Mouse (Mus musculus) frontal cortex, postnatal 14 days (tissue): ENCODE data around the gene Got1.
A peak's percentile ranks its signal among the peaks of the same experiment; 100 is the strongest.

Experiments used
- DNase-seq, 2 experiments: peaks; one replicate each; pipeline ENCODE4 v3.0.0; 2022; ENCODE audit warnings: low spot score in 2 of 2

The Got1 gene

DNA sequence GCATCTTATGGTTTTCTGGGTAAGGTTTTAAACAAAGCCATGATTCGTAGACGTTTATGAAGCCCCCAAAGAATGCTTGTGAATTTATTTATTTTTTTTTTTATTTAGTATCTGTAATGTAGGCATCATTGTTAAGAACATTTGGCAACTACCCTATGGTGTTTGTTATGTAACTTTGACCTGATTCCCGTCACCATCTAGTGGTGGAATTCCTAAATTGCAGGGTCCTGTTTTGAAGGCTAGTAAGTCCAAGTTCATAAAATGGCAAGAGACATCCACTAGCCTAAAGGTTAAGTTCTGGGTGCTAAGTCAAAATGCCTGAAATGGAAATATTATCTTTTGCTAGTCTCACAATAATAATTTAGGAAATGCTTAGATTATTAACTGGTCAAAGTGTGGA lies 37.0 kb downstream of the Got1 start:
- DNase-seq = no peak

DNA sequence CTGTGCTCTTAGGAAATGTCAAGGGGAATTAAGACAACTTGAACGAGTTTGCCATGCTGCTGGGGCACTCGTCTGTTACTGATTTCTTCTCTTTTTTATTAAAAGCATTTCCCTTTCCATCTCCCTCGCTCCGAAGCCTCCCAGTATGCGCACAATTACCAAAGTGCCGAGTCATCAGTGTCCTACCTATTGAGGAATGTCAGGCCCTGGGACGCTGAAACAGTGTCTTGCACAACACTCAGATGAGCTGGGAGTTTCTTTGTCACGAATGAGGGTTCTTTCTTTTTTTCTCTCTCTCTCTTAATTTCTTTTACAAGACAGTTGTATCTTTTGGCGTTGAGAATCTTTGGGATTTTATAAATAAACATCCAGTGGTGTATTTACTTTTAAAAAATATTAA lies 43.9 kb downstream of the Got1 start:
- no peak for DNase-seq

DNA sequence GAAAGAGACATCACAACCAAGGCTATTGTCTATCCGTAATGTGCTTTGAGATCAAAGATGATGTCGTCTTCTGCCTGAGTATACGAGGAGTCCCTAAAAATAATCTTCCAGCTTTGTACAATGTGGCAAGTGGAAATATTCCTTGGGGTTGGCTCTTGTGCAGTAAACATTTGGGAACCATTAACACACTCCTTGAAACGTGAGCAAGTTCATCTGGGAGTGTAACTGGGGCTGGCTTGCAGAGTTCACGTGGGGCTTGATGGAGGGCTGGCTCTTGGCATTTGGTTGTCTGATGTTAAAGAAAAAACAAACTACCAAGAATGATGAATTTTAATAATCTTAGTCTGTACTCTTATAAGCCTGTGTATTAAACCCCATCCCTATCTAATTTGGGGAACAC lies 45.0 kb downstream of the Got1 start:
- no peak for DNase-seq

DNA sequence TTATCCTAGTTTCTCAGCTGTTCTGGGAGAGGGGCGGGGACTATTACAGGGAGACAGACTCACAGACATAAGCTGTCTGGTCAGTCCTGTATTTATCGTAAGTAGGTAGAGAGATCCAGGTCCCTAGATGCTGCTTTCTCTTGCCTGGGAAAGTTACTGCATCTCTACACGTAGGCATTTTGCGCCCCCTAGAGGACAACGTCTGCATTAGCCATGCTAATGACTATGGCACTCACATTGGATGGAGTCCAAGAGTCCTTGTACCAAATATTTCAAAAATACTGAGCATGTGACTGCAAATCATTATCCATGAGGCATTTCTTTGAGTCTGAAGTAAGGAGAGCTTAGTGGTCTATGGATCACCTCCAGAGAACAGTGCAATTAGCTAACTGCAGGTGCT lies 45.5 kb downstream of the Got1 start:
- DNase-seq = peak in 1 of 2 experiments; percentile 56

DNA sequence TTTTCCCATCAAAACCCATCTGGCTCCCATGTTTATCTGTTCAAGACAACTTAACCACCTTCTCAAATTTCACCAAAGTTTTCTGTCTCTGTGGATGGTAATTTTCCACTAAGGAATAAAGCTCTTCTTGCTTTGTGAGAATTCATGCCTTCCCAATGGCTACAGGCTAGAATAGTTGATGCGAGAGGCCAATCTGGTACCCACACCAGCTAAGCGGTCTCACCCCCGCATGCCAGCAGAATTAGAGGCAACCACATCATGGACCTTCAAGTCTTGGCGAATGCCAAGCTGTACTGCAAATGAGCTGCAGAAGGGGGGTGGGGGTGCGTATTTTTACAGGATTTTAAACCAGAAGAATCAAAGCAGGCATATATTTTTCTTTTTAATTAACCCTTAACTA lies 47.0 kb downstream of the Got1 start:
- no peak for DNase-seq

DNA sequence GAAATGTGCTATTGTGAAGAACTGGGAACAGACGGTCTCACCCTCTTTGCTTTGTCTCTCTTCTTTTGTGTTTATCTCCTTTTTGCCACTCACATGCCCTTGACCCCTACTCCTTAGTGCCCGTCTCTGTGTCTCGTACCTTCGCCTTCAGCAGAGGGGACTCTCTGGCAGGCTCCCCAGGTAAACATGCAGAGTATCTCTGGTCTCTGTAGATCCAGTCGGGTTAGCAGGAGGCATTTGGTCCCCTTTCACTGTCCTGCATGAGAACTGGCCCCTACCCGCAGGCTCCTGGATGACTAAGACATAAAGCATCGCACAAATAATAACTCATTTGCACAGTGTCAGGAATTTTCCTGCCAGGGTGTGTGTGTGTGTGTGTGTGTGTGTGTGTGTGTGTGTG lies 48.3 kb downstream of the Got1 start:
- DNase-seq = no peak

DNA sequence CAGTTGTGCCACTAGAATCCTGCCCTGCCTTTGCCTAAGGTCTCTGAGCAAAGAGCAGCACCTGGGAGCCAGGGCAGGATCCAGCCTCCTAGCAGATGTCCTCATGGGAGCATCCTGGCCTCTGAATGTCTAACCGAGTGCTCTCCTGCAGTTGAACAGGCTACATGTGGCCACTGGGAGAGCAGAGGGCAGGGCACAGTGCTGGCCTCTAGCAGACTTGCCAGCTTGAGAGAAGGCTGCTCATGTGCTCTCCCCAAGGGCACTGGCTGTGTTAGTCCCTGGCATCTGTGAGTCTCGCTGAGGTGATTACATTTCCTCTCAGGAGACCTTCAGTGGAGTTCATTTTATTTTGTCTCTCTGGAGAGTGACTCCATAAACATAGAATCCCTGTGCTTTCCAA lies 48.8 kb downstream of the Got1 start:
- no peak for DNase-seq

DNA sequence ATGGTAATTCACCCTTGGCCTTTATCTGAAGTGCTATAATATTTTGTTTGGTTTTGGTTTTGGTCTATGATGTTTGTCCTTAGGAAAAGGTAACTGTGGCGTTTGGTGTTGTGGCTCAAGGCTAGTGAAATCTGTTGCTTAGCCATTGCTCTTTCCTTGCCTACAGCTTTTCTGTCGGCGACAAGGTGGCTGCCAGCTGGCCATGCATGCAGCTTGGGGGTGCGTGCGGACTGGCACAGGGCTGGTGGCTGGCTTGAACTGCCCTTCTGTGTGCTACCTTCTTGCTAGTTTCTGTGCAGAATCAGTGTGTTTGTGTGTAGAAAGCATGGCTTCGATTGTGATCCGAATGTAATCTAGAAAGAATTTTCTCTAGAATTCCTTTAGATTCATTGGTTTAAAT lies 51.6 kb downstream of the Got1 start:
- no peak for DNase-seq

DNA sequence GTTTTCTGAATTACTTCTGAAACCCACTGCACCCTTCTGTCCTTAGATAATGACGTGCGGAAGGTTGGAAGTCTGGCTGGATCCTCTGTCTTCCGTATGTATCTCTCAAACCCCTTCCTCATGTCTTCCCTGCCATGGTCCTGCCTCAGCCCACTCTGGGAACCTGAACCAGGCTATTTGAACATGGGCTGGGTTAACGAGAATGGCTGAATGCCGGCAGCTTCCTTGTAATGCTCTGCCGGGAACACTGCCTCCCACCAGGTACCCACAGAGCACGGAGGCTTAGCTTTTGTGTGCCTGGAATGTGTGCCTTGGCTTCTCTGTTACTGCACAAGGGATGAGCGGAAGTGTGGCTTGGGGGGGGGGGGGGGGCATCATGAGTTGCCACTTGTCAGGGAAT lies 52.1 kb downstream of the Got1 start:
- DNase-seq = no peak

DNA sequence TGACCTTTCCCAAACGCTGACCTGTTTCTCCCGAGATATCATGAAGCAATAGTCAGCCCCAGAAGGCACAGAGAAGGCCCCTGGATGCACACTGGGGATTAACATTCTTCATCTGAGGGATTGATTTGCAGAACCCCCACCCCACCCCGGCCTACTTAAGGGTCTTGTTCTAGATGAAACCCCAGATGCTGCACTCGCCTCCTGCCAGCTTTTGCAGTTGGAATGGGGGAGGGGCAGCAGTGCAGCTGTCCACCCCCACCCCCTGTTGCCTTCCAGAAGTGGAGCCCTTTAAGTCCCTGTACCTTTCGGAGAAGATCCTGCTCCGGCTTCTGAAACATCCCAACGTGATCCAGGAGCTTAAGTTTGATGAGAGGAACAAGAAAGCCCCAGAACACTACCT lies 55.1 kb downstream of the Got1 start:
- no peak for DNase-seq

DNA sequence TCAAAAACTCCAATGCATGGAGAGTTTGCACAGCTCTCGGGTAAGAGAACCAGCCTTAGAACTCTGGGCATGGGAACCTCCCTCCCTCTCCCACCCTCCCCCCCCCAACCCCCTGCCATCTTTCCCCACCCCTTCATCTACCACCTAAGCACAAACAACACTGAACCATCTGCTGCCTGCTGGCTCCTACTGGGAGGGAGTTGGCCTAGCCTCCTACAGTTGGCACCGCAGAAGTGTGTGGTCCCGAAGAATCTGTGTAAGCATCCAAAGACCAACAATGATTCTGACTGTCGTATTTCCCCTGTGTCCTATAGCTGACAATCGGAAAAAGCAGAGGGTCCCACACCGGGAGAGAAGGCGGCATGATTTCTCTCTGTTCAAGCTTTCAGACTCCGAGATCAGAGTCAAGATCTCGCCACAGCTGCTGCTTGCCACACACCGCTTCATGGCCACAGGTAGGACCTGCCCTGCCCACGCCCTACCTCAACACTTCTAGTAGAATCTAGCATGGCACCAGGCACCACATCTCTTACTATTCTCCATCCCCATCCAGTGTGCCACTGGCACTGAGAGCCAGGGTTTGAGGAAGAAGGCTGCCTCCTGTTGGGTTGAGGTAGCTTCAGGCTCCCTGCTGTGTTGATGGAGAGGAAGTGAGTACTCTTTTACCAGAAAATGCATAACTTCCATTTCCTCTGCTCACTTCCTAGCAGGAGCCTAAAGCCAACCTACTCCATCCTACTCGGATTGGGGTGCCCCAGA lies 56.3 kb downstream of the Got1 start:
- no peak for DNase-seq

DNA sequence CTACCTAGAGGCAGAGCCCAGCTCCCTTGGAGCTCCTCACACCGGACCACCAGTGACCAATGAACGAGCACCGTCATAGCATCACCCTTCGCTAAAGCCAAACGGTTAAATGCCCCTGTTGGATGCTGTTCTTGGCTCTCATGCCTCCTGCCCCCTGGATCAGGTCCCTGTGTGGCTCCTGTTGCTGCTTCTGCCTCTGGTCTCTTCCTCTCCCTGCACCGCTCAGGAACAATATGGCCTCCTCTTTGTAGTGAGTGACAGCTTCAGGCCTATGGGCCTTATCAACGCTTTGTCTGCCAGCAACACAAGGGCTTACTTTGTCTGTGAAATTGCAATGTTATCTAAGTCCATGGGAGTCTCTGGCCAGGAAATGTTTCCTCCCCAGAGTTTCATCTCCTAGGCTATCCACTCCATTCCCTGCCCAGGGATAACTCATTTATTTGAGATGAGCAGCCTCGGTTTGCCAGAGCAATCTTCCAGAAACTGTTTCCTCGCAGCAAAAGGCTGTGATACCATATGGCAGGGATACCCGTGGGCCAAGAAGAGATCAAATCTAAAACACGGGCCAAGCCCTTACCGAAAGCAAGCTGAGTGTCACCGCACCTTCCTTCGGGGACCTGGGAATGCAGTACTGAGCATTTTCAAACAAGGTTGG lies 58.7 kb downstream of the Got1 start:
- no peak for DNase-seq

DNA sequence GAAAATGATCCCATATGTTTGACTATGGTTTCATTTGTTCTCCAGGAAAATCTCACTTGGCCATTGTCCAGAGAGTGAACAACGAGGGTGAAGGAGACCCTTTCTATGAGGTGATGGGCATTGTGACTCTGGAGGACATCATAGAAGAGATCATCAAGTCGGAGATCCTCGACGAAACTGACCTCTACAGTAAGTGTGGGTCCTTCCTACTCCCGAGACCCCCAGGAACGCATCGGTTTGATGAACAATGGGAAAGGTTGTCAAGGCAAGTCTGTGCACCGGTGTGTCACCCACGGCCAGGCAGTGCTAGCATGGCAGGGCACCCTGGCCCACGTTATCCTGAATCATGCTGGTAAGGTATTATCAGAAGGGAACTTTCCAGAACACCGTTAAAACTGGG lies 59.3 kb downstream of the Got1 start:
- DNase-seq = no peak

DNA sequence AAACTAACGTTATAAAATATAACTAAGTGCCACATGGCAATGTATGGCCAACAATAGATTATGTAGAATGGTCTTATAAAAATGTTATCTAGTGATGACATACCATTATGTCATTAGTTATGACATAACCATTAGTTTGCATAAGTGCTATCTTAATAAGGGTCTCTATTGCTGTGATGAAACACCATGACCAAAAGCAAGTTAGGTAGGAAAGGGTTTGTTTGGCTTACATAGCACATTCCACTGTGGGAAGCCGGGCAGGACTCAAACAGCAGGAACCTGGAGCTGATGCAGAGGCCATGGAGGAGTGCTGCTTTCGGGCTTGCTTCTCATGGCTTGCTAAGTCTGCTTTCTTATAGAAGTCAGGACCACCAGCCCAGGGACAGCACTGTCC lies 60.1 kb downstream of the Got1 start:
- no peak for DNase-seq

DNA sequence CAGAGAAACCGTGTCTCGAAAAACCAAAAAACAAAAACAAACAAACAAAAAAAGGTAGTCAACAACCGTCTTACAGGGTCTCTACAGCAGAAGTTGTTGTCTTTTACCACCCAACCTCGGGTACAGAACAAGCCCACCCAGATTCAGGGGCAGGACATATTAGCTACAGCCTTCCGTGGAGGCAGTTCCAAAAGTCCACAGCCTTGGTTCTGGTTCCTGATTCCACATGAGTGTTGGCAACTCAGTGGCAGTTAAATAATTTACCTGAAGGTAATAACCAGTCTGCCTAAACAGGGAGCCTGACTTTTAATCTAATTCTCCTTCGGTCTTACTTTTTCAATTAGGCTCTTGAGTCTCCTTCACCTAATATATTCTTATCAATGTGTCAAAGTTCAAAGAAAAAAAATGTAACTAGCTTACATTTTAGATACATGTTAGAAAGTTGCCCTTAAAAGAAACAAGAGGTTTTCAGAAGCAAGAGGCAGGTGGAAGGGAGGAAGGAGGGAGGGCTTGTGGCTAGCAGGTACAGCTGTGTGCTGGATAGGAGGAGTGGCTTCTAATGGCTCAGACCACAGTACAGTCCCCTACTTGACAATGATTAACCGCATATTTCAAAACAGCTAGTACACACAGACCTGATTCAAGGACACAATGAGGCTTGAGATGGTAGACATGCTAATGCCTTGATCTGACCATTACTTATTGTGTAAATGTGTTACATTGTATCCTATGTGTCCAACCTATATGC lies 60.7 kb downstream of the Got1 start:
- no peak for DNase-seq

DNA sequence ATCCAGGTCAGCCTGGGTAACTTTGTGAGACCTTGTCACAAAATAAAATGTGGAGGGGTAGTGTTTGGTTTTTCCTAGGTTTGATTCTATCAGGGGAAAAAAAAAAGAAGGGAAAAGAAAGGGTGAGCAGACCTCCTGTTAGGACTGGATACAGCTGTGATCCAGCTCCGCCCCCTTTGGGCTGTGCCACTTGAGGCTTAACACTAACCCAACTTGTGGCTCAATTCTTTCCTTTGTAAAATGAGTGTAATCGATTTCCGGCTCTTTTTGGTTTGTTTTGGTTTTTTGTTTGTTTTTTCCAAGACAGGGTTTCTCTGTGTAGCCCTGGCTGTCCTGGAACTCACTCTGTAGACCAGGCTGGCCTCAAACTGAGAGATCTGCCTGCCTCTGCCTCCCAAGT lies 62.3 kb downstream of the Got1 start:
- DNase-seq = no peak

DNA sequence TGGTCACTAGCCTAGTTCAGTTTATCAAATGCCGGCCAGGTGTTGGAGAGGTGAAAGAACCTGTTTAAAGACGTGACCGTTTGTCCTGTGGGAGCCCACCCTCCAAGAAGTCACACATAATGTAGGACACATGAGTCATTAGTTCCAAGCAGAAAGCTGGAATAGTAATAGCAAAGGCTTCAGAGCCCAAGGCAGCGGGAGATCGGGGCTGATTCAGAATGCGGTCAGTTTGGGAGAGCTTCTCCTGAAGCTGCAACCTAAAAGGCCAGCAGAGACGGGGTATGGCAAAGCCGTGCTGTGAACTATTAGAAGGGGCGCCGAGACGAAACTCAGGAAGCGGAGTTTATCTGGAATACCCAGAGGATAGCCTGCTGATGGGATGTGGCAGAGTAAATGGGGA lies 63.9 kb downstream of the Got1 start:
- no peak for DNase-seq

DNA sequence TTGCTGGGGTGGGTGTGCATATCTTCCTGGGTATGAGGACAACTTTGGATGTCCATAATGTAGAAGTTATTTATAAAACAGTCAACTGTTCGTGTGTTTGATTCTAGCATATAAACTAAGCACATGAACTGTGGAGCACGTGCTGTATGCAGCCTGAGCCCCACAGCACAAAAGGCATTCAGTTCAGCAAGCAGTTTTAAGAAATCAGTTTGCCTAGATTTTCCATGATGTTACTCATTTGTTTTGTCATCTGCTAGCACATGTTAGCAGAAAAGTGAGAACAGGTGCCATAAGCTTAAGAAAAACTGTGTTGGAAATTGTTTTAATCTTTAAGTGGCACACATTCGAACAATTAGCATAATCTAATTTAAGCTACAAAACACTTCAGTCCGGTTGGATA lies 64.5 kb downstream of the Got1 start:
- DNase-seq = no peak

DNA sequence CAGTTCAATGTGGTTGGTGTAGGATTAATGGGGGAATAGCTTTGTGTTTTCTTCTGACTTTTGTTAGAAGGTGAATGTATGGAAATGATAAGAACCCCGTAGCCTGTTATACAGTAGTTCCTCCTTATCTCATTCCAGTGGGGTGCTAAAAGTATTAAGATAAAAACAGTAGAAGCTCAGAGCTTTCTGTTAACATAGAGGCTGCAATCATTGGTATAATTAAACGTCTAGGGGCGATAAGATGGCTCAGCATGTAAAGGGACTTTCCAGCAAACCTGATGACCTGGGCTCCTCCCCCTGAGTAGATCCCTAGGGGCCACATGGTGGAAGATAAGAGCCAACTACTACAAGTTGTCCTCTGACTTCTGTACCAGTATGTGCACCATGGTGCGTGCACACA lies 71.4 kb downstream of the Got1 start:
- no peak for DNase-seq

DNA sequence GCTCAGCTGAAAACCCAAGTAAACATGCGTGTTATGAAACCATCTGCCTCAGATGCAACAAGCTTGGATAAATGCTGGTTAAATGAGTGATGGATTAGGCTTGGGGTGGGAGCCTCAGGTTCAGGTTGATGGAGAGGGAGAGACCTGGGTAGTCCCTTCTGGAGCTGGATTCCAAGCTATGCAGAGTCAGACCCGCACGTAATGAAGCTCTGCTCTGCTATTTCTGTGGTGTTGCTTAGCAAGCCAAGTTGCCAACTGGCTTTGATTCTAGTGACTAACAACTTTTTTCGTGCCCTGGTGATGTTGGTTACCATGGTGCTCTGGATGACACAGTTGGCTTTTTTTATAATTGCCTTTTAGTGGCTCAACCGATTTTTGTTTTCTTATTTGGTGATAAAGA lies 72.2 kb downstream of the Got1 start:
- peak in 1 of 2 experiments; percentile 48 for DNase-seq

DNA sequence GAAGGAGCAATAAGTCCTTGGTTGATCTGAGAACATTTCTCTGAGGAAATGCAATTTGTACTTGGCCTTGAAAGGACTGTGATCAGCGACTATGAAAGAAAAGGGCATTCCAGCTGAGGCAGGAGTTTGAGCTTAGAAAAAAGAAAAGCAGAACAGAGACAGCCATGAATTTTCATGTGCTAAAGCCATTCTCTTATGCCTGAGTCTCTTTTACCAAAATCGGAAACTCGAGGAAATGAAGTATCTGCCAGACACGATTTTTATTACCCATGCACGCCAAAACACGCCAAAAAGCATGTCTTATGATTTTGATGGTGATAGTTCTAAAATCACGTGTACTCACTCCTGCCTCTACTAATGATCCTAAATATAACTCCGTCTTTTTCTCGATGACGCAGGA lies 72.8 kb downstream of the Got1 start:
- DNase-seq = no peak
